Mouse (Mus musculus): Measurements from ENCODE around the gene Gm10073. TPM values are rescaled to one million over a fixed set of nuclear protein-coding genes. Genes with fewer than 3 reads are reported as not detected.
"Not testable (repeated sequence)": the region's sequence is repeated elsewhere in the genome, so short reads cannot be mapped to it uniquely, and the experiment has no call there.

Gene Gm10073
- total RNA-seq, 1 experiment from 2014 or later: 11.5 TPM

DNA sequence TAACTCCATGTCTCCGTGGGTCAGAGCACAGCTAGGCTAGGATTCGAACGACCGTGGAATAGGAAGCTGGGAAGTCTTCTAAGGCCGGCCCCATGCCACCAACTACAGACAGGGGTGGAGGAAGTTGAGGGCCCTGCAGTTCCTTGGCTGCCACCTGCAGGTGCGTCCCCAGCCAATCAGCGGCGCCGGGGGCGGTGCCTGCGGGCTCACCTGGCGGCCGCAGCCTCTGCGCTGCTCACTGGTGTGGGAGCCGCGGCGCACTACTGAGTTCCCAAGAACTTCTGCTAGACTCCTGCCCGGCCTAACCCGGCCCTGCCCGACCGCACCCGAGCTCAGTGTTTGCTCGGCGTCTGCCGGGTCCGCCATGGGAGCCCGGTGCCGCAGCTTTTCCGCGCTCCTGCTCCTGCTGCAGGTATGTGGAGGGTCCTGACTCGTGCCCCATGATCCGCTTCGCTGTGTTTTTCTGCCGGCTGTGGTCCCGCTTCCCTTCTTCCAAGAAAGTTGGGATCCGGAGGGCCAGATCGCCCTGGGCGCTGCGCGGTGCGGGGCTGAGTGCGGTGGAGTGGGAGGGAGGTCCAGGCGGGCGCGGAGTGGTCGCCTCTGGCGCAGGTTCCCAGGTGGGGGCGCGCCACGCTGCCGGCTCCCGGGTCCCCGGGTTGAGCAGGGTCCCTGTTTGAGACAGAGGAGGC is 30.0 kb upstream of the Gm10073 start, which contains the start of gene Cdh1:
TSS of gene Cdh1 (plus strand) at position 221 of the 689 bp plus-strand sequence.
- no peak for ATAC-seq (replicated peaks; ENCODE audit: insufficient number of reproducible peaks, low FRiP score, low TSS enrichment, poor library complexity, severe bottlenecking)

- no peak for ATAC-seq (replicated peaks; ENCODE audit: insufficient number of reproducible peaks, low FRiP score, low TSS enrichment, poor library complexity, severe bottlenecking)
These were observed 26.2 kb upstream of the Gm10073 start for GRCm38 (mm10) chr8:106599265-106599979.

- ATAC-seq (replicated peaks; ENCODE audit: insufficient number of reproducible peaks, low FRiP score, low TSS enrichment, poor library complexity, severe bottlenecking): no peak
These were observed 23.8 kb upstream of the Gm10073 start for GRCm38 (mm10) chr8:106597067-106597466.

DNA sequence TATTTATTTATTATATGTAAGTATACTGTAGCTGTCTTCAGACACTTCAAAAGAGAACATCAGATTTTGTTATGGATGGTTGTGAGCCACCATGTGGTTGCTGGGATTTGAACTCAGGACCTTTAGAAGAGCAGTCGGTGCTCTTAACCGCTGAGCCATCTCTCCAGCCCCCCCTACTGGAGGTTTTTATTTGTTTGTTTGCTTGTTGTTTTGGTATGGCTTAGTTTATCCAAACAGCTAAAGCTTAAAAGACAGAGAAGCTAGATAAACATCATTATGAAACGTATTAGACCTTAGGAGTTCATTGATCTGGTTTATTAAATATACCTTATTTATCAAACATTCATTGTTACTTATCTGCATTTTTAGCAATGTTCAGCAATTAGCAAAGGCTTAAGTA is 22.4 kb upstream of the Gm10073 start:
- not testable (repeated sequence) for ATAC-seq (replicated peaks; ENCODE audit: insufficient number of reproducible peaks, low FRiP score, low TSS enrichment, poor library complexity, severe bottlenecking)

DNA sequence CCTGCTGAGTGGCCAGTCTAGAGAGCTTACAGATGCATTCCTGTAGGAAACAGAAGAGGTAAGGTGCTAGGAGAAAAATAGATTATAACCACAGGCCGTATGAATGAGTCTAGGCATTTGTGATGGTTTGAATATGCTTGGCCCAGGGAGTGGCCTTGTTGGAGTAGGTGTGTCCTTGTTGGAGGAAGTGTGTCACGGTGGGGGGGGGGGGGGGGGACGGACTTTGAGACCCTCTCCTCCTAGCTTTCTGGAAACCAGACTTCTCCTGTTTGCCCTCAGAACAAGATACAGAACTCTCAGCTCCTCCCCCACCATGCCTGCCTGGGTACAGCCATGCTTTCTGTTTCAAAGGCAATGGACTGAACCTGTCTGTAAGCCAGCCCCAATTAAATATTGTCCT is 19.2 kb upstream of the Gm10073 start:
- no peak for ATAC-seq (replicated peaks; ENCODE audit: insufficient number of reproducible peaks, low FRiP score, low TSS enrichment, poor library complexity, severe bottlenecking)

DNA sequence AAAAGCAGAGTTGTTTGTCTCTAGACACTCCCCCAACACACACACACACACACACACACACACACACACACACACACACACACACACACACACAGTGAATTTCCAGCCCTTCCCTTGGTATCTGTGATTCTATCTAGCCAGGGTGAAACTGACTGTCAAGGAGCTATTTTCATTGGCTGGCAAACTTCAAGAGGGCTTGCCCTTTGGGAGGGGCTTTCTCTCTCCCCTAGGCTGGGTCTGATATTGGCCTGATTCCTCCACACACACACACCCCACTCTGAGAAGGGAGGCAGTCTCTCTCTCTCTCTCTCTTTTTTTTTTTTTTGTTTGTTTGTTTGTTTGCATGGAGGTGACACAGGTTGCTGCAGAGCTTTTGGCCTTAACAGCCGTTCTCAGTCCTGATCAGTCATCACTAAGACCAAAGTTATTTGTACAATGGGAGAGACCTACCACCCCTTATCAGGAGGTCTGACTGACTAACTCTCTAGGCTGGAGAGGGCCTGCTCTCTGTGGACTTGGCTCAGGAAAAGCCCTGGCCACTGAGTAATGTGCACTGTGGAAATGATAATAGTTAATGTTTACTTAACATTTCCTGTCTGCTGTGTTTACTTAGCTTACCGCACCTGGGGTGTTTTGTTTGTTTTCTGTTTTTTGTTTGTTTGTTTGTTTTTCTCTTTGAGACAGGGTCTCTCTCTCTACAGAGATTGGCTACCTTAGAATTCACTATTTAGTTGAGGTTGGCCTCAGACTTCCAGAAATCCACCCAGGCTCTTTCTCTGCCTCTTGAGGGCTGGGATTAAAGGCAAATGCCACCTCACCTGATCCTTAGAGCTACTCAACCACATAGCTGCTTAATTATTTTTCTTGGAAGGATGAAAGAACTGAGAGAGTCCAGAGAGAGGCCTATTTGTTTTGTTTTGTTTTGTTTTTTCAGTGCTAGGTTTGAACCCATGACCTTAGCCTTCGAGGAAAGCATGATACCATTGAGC is 15.5 kb upstream of the Gm10073 start:
- ATAC-seq (replicated peaks; ENCODE audit: insufficient number of reproducible peaks, low FRiP score, low TSS enrichment, poor library complexity, severe bottlenecking): no peak

GRCm38 (mm10) chr8:106586896-106587295 is 13.6 kb upstream of the Gm10073 start:
- ATAC-seq (replicated peaks; ENCODE audit: insufficient number of reproducible peaks, low FRiP score, low TSS enrichment, poor library complexity, severe bottlenecking): no peak

- ATAC-seq (replicated peaks; ENCODE audit: insufficient number of reproducible peaks, low FRiP score, low TSS enrichment, poor library complexity, severe bottlenecking): no peak
These were observed 12.4 kb upstream of the Gm10073 start for GRCm38 (mm10) chr8:106585671-106586037.

- no peak for ATAC-seq (replicated peaks; ENCODE audit: insufficient number of reproducible peaks, low FRiP score, low TSS enrichment, poor library complexity, severe bottlenecking)
These were observed 11.8 kb upstream of the Gm10073 start for GRCm38 (mm10) chr8:106584942-106585670.

DNA sequence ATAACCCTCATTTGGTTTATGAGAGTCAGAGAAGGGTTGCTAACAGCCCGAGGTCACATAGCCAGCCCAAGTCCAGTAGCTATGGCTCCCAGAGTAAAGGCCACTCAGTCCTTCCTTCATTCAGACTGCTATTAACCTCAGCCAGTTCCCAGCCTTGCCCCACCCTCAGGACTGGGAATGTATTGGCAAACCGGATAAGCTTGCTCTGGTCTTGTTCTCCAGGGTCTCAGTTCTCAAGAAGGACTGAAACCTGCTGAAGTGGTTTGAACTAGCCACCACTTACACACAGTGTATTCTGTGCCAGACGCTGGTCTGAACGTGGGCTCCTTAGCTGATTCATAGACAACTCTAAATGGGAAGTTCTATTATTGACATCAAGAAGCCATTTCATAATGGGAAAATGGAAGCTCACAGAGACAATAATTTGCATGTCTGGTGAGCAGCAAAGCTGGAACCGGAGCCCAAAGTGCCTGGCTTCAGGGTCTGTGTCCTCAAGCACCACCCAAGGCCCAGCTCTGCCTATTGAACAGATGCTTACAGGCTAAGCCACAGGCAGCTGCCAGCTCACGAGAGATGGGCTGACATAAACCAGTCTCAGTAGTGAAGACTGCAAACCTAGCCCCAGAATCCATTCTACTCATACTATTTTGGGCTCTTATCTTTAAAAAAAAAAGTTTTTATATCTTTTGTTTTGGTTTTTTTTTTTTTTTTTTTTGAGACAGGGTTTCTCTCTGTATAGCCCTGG is 8.3 kb upstream of the Gm10073 start:
- no peak for ATAC-seq (replicated peaks; ENCODE audit: insufficient number of reproducible peaks, low FRiP score, low TSS enrichment, poor library complexity, severe bottlenecking)

DNA sequence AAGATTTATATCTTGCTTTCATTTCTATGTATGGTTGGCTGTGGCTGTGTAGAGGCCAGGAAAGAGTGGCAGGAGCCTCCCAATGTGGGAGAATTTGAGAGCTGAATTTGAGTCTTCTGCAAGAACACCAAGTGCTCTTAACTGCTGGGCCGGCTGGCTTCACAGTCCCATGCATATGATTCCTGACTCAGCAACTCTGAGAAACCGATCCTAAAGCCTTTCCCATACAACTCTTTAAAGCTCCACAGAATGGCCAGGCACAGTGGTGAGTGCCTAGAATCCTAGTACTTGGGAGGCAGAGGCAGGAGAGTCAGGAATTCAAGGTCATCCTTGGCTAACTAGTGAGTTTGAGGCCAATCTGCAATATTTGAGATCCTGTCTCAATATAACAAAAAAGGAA is 6.2 kb upstream of the Gm10073 start:
- no peak for ATAC-seq (replicated peaks; ENCODE audit: insufficient number of reproducible peaks, low FRiP score, low TSS enrichment, poor library complexity, severe bottlenecking)

DNA sequence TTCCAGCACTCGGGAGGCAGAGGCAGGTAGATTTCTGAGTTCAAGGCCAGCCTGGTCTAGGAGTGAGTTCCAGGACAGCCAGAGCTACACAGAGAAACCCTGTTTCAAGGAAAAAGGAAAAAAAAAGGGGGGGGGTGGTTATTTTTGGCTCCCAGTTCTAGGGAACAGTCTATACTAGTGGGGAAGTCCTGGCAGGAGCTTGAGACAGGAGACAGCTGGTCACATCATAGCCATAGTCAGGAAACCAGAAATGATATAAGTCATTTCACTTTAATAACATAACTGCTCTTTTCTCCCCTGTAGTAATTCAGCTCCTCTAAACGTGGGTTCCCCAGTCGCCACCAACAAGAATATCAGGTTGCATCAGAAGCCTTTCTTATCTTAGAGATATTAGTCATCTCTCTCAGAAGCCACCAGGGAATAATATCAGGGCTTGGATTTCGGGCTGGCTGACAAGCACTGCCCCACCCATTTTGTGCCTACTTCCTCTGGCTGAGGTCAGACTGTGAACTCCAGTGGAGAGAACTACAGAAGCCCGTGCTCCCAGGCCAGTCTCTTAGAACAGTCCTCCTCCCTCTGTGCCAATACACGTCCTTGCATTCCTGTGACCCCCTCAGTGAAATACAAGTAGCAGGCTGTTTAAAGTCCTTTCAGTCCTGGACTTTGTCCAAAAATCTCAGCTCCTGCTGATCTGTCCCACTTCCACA is 3.7 kb upstream of the Gm10073 start:
- peak; percentile 59; the same call in 1 of the 2 replicates for ATAC-seq (replicated peaks; ENCODE audit: insufficient number of reproducible peaks, low FRiP score, low TSS enrichment, poor library complexity, severe bottlenecking)

DNA sequence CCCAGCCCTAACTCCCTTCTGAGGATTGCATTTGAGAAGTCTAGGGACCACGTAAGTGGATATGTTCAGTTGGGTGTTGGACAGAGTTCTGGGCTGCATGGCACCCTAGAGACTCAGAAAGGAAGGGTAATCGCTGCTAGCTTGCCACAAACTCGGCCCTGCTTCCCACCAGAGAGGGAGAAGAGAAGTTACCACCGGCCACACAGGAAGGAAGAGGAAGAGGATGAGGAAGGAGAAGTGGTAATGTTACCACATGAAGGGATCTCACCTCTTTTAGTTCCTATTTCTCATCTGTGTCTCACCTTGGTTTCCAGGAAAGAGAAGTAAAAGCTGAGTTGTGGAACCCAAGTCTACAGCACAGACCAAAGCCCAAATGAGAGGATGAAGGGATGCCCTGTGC is 1.0 kb upstream of the Gm10073 start:
- peak; percentile 56 for ATAC-seq (replicated peaks; ENCODE audit: insufficient number of reproducible peaks, low FRiP score, low TSS enrichment, poor library complexity, severe bottlenecking)

DNA sequence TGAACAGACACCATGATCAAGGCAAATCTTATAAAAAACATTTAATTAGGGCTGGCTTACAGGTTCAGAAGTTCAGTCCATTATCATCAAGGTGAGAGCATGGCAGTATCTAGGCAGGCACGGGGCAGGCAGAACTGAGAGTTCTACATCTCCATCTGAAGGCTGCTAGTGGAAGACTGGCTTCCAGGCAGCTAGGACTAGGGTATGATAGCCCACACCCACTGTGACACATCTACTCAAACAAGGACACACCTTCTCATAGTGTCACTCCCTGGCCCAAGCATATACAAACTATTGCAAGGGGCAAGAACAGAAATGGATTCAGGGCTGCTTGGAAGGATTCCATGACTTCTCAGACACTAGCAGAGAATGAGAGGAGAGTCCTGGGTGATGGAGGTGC is 1.1 kb downstream of the Gm10073 start:
- not testable (repeated sequence) for ATAC-seq (replicated peaks; ENCODE audit: insufficient number of reproducible peaks, low FRiP score, low TSS enrichment, poor library complexity, severe bottlenecking)

GRCm38 (mm10) chr8:106571551-106572172 is 1.6 kb downstream of the Gm10073 start:
- ATAC-seq (replicated peaks; ENCODE audit: insufficient number of reproducible peaks, low FRiP score, low TSS enrichment, poor library complexity, severe bottlenecking): no peak

DNA sequence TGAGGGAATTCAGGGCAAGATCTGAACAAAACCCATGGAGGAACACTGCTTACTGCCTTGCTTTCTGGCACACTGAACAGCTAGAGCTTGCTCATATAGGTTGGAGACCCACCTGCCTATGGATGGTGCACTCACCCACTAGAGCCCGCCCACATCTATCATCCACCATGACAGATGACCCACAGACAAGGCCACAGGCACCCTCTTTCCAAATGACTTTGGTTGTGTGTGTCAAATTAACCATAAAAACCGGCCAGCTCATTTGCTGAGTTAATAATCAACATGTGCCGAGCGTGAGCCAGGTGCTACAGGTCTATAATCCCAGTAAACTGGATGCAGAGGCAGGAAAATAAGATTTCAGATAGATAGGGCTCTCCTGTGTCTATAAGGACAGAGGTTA is 2.9 kb downstream of the Gm10073 start:
- ATAC-seq (replicated peaks; ENCODE audit: insufficient number of reproducible peaks, low FRiP score, low TSS enrichment, poor library complexity, severe bottlenecking): no peak

- no peak for ATAC-seq (replicated peaks; ENCODE audit: insufficient number of reproducible peaks, low FRiP score, low TSS enrichment, poor library complexity, severe bottlenecking)
These were observed 4.3 kb downstream of the Gm10073 start for GRCm38 (mm10) chr8:106569006-106569405.

All from monocyte, adult 5-6 weeks (primary cell).